In genomic region chr19:5601752-5602541, GRCm38 (mm10) we compare ENCODE assay signal across 7 mouse cellular contexts. TPM values are rescaled to one million over a fixed set of nuclear protein-coding genes. Genes with fewer than 3 reads are reported as not detected.
A peak's percentile ranks its signal among the peaks of the same experiment; 100 is the strongest.
DNase-seq lines count a peak whose midpoint lies in the region; ATAC-seq and TF ChIP-seq lines count a peak whose summit lies in the region.

Gene Rnaseh2c, plus strand, starts transcription at chr19:5601873.

- peak within 1 kb of the TSS; percentile 96 for H3K9ac ChIP-seq in intestine, embryonic 16.5 days (ENCODE audit: low read depth, low read length)
- H3K9ac ChIP-seq in midbrain, embryonic 11.5 days (ENCODE audit: low read length) = peak within 1 kb of the TSS; percentile 95

- peak within 1 kb of the TSS; percentile 92 for H3K4me2 ChIP-seq in intestine, embryonic 16.5 days (ENCODE audit: low read depth, low read length)
- H3K4me2 ChIP-seq in midbrain, embryonic 11.5 days = peak within 1 kb of the TSS; percentile 94

- peak; percentile 91 for ATAC-seq in intestine, embryonic 16.5 days
- ATAC-seq in midbrain, embryonic 11.5 days (ENCODE audit: low FRiP score) = peak; percentile 89

- peaks cover 21% of the 10 kb centered on the region for H3K4me1 ChIP-seq in intestine, embryonic 16.5 days (ENCODE audit: control insufficient read depth, insufficient read depth, low read length)
- H3K4me1 ChIP-seq in midbrain, embryonic 11.5 days (ENCODE audit: control insufficient read depth, insufficient read depth, low read length) = peaks cover 9% of the 10 kb centered on the region
- peaks cover 9% of the 10 kb centered on the region for H3K4me1 ChIP-seq in small intestine, adult 2 months (ENCODE audit: control insufficient read depth, insufficient read depth, insufficient read length, low read length)

- peak within 1 kb of the TSS; percentile 75 for H3K4me3 ChIP-seq in intestine, embryonic 16.5 days (ENCODE audit: low read length)
- peak within 1 kb of the TSS; percentile 95 for H3K4me3 ChIP-seq in midbrain, embryonic 11.5 days (ENCODE audit: low read depth, low read length)
- H3K4me3 ChIP-seq in small intestine, adult 2 months (ENCODE audit: low read depth, low read length) = peak within 1 kb of the TSS; percentile 83

- TF ChIP-seq POLR2A in small intestine, adult 2 months (IDR thresholded peaks at IDR 0.05; ENCODE audit: low read depth, low read length) = peak; percentile 60

- peak within 1 kb of the TSS; percentile 86 for H3K27ac ChIP-seq in intestine, embryonic 16.5 days (ENCODE audit: low read length)
- H3K27ac ChIP-seq in midbrain, embryonic 11.5 days (ENCODE audit: low read depth, low read length) = peak within 1 kb of the TSS; percentile 71
- H3K27ac ChIP-seq in small intestine, adult 2 months (ENCODE audit: insufficient read depth, low read depth, low read length) = peak within 1 kb of the TSS; percentile 53

- peaks cover 22% of the 10 kb centered on the region for H3K36me3 ChIP-seq in intestine, embryonic 16.5 days (ENCODE audit: control insufficient read depth, insufficient read depth, low read length)
- H3K36me3 ChIP-seq in midbrain, embryonic 11.5 days (ENCODE audit: control insufficient read depth, insufficient read depth, low read length) = peaks cover 37% of the 10 kb centered on the region
- peaks cover 35% of the 10 kb centered on the region for H3K36me3 ChIP-seq in small intestine, adult 2 months (ENCODE audit: control insufficient read depth, insufficient read depth, low read length)

- peak; percentile 65 for DNase-seq in adrenal gland, adult 8-10 months
- peak; percentile 66 for DNase-seq in embryo, embryonic 11.5 days (ENCODE audit: low read depth, low spot score)
- peak; percentile 31 to 64 for DNase-seq in gastrocnemius, postnatal 4 days (ENCODE audit: low spot score in 2 of 2)
- peak; percentile 81 to 84 for DNase-seq in left cerebral cortex, postnatal 36 days (ENCODE audit: low spot score in 2 of 2)
- DNase-seq in midbrain, embryonic 11.5 days (ENCODE audit: low spot score, missing footprints) = peak; percentile 96

- no peak for TF ChIP-seq CTCF in small intestine, adult 2 months (IDR thresholded peaks at IDR 0.05; ENCODE audit: extremely low read depth, insufficient read length, insufficient replicate concordance, low read depth, low read length)

- under 1% methylated on average over 64 of the region's 64 CpGs for WGBS in intestine, embryonic 16.5 days
- whole genome bisulfite sequencing in midbrain, embryonic 11.5 days = under 1% methylated on average over 64 of the region's 64 CpGs
- WGBS in small intestine, adult 2 months = under 1% methylated on average over 64 of the region's 64 CpGs

- no peaks in the 10 kb centered on the region for H3K27me3 ChIP-seq in intestine, embryonic 16.5 days (replicated peaks; ENCODE audit: control insufficient read depth, insufficient read depth, low read length)
- H3K27me3 ChIP-seq in midbrain, embryonic 11.5 days (ENCODE audit: control insufficient read depth, insufficient read depth, low read length) = no peaks in the 10 kb centered on the region
- H3K27me3 ChIP-seq in small intestine, adult 2 months (ENCODE audit: control insufficient read depth, insufficient read depth, low read length) = no peaks in the 10 kb centered on the region

- H3K9me3 ChIP-seq in intestine, embryonic 16.5 days (ENCODE audit: control insufficient read depth, low read length) = no peaks in the 10 kb centered on the region
- no peaks in the 10 kb centered on the region for H3K9me3 ChIP-seq in midbrain, embryonic 11.5 days (ENCODE audit: control insufficient read depth, low read length)

- intact Hi-C loops in left cerebral cortex, postnatal 36 days (cut with DNase I) = no loop called here

RNA-seq across cellular contexts. Expression of gene Rnaseh2c, which starts in this region (rescaled TPM):
- total RNA-seq in adrenal gland, adult 8-10 months (2022) = 100 to 1,000 TPM; 123 to 156 (median 130) TPM
- total RNA-seq in gastrocnemius, postnatal 4 days (2021) = 10 to 100 TPM; 55.2 to 67.2 TPM
- polyA plus RNA-seq in intestine, embryonic 16.5 days (2015; fragmentation: Nextera tagmentation; extraction: Ambion mirVana) = 111 and 131 TPM in 2 replicates
- 10 to 100 TPM; 73.2 to 74.8 TPM for total RNA-seq in left cerebral cortex, postnatal 36 days (2021)
- polyA plus RNA-seq in midbrain, embryonic 11.5 days (2014; fragmentation: Nextera tagmentation; extraction: Ambion mirVana) = 157 and 173 TPM in 2 replicates
- polyA plus RNA-seq in small intestine, adult 2 months (2012; rRNA removed) = 47.0 and 68.0 TPM in 2 replicates

Comparison
In these comparisons a context has a peak if more than half of its experiments do, and no peak if none do; other contexts are left out.
1. Peak in every context shown above with its lines: DNase-seq, ATAC-seq, H3K4me3 ChIP-seq and H3K27ac ChIP-seq.